Mouse (Mus musculus) midbrain, postnatal 0 days (tissue): ENCODE measurements around the gene Sept11. TPM values are rescaled to one million over a fixed set of nuclear protein-coding genes. Genes with fewer than 3 reads are reported as not detected.
A peak's percentile ranks its signal among the peaks of the same experiment; 100 is the strongest.

Experiments used
- ATAC-seq: fragments of 200-750 bp; cut with Nextera tagmentation; 2 replicates; pipeline ENCODE4 v1.8.0; 2017; ENCODE audit warnings: moderate number of reproducible peaks, mild to moderate bottlenecking, moderate TSS enrichment, moderate library complexity; ENCODE audit not compliant: low FRiP score
- DNase-seq: peaks from one replicate; pipeline ENCODE4 v3.0.0-alpha.2; 2015; ENCODE audit warnings: low spot score
- H3K27ac ChIP-seq: fragments of 300-500 bp; sonication (generic); 2 replicates; pipeline ENCODE4 v1.5.1; 2014; ENCODE audit warnings: low read depth, mild to moderate bottlenecking, low read length, mixed read lengths
- H3K27me3 ChIP-seq: fragments of 300-500 bp; sonication (generic); 2 replicates; pipeline ENCODE4 v1.6.1; 2014; ENCODE audit warnings: low read length, control low read depth, mixed read lengths; ENCODE audit not compliant: insufficient read depth
- H3K36me3 ChIP-seq: fragments of 300-500 bp; sonication (generic); 2 replicates; pipeline ENCODE4 v1.6.1; 2014; ENCODE audit warnings: low read length, control low read depth, mixed read lengths; ENCODE audit not compliant: insufficient read depth
- H3K4me1 ChIP-seq: fragments of 300-500 bp; sonication (generic); 2 replicates; pipeline ENCODE4 v1.6.1; 2014; ENCODE audit warnings: mild to moderate bottlenecking, control low read depth, antibody characterized with exemption, low read length, mixed read lengths; ENCODE audit not compliant: insufficient read depth
- H3K4me2 ChIP-seq: fragments of 300-500 bp; sonication (generic); 2 replicates; pipeline ENCODE4 v1.6.1; 2014; ENCODE audit warnings: low read depth, mild to moderate bottlenecking, low read length, mixed read lengths; ENCODE audit not compliant: poor library complexity, severe bottlenecking
- H3K4me3 ChIP-seq: fragments of 300-500 bp; sonication (generic); 2 replicates; pipeline ENCODE4 v1.5.1; 2014; ENCODE audit warnings: low read depth, mild to moderate bottlenecking, low read length, moderate library complexity
- H3K9ac ChIP-seq: fragments of 300-500 bp; sonication (generic); replicated peaks from 2 replicates; pipeline ENCODE4 v1.6.1; 2014; ENCODE audit warnings: mild to moderate bottlenecking, low read length, moderate library complexity, mixed read lengths; ENCODE audit not compliant: poor library complexity, severe bottlenecking
- H3K9me3 ChIP-seq: fragments of 300-500 bp; sonication (generic); 2 replicates; pipeline ENCODE4 v1.6.1; 2016; ENCODE audit warnings: low read length, control low read depth
- CTCF ChIP-seq: IDR thresholded peaks from 2 replicates; pipeline ENCODE4 v1.5.1; 2016; ENCODE audit warnings: antibody characterized with exemption, mild to moderate bottlenecking
- WGBS: fragments of 180-500 bp; shearing (Covaris S2); extraction: QIAGEN DNeasy Blood & Tissue Kit; methylation state at CpG from one replicate; pipeline ENCODE4 v1.1.7; 2014; 5-methylcytosine and 5-hydroxymethylcytosine counted together
- polyA plus RNA-seq: library from polyadenylated mRNA; unstranded; fragments of >200 nt; fragmentation: Nextera tagmentation; extraction: Ambion mirVana; gene quantifications from 2 replicates; pipeline ENCODE4 v1.2.1, GENCODE M21; 2015
- total RNA-seq: library from RNA; depleted of rRNA; stranded (reverse); fragments of >200 nt; gene quantifications from 2 replicates; pipeline ENCODE4 v1.2.3, GENCODE M21; 2014

Sept11 gene
- total and polyA plus RNA-seq, 2 experiments from 2014 or later, result 95.9 to 96.0 TPM

- TF ChIP-seq CTCF, result no peak
- H3K27me3 ChIP-seq, result no peaks in the 10 kb centered on the region
- H3K9me3 ChIP-seq, result no peaks in the 10 kb centered on the region
- H3K4me3 ChIP-seq, result no peak overlapping the region
- H3K9ac ChIP-seq, result no peak overlapping the region
- DNase-seq, result no peak
- ATAC-seq, result no peak
- H3K4me1 ChIP-seq, result no peaks in the 10 kb centered on the region
- H3K27ac ChIP-seq, result no peak overlapping the region
- H3K4me2 ChIP-seq, result no peak overlapping the region
- H3K36me3 ChIP-seq, result peaks cover 13% of the 10 kb centered on the region
- 85% methylated on average over 6 of the region's 6 CpGs for WGBS
Measured at GRCm38 (mm10) chr5:93178616-93179015, 85.4 kb downstream of the Sept11 start.

- no peaks in the 10 kb centered on the region for H3K9me3 ChIP-seq
- ATAC-seq, result no peak
- no peak overlapping the region for H3K4me3 ChIP-seq
- H3K27me3 ChIP-seq, result no peaks in the 10 kb centered on the region
- peak; percentile 35 for DNase-seq
- peaks cover 14% of the 10 kb centered on the region for H3K36me3 ChIP-seq
- H3K4me1 ChIP-seq, result no peaks in the 10 kb centered on the region
- WGBS, result 61% methylated on average over 2 of the region's 2 CpGs
- H3K9ac ChIP-seq, result no peak overlapping the region
- H3K4me2 ChIP-seq, result no peak overlapping the region
- peak; percentile 68 for TF ChIP-seq CTCF
- H3K27ac ChIP-seq, result no peak overlapping the region
Measured at GRCm38 (mm10) chr5:93180252-93180651, 87.0 kb downstream of the Sept11 start.

- TF ChIP-seq CTCF, result no peak
- no peak overlapping the region for H3K4me3 ChIP-seq
- H3K36me3 ChIP-seq, result peaks cover 16% of the 10 kb centered on the region
- H3K27me3 ChIP-seq, result no peaks in the 10 kb centered on the region
- no peak overlapping the region for H3K4me2 ChIP-seq
- WGBS, result 75% methylated on average over 6 of the region's 6 CpGs
- H3K4me1 ChIP-seq, result no peaks in the 10 kb centered on the region
- no peak overlapping the region for H3K27ac ChIP-seq
- no peak for ATAC-seq
- DNase-seq, result no peak
- no peak overlapping the region for H3K9ac ChIP-seq
- no peaks in the 10 kb centered on the region for H3K9me3 ChIP-seq
Measured at GRCm38 (mm10) chr5:93183311-93183710, 90.1 kb downstream of the Sept11 start.

DNA sequence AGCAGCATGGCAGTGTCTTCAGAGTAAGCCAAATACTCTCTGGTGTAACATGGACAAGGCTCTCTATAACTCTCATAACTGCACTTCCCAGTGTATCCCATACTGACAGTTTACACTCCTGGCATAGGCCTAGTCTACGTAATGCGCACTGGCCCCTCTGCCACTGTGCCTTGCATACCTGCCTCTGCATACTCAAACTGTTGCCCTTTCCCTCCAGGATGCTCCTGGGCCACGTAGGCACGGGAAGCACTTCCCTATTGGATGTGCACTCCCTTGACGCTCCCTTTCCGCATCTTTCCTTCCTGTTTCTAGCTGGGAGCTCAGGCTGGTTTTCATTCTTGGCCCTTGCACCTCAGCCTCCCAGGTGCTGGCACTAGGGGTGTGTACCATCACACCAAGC lies 91.3 kb downstream of the Sept11 start:
- no peaks in the 10 kb centered on the region for H3K27me3 ChIP-seq
- no peak overlapping the region for H3K9ac ChIP-seq
- ATAC-seq, result no peak
- no peak for TF ChIP-seq CTCF
- H3K4me1 ChIP-seq, result no peaks in the 10 kb centered on the region
- H3K27ac ChIP-seq, result no peak overlapping the region
- H3K36me3 ChIP-seq, result peaks cover 17% of the 10 kb centered on the region
- no peak overlapping the region for H3K4me3 ChIP-seq
- no peaks in the 10 kb centered on the region for H3K9me3 ChIP-seq
- DNase-seq, result no peak
- H3K4me2 ChIP-seq, result no peak overlapping the region
- WGBS, result 93% methylated on average over 6 of the region's 6 CpGs

DNA sequence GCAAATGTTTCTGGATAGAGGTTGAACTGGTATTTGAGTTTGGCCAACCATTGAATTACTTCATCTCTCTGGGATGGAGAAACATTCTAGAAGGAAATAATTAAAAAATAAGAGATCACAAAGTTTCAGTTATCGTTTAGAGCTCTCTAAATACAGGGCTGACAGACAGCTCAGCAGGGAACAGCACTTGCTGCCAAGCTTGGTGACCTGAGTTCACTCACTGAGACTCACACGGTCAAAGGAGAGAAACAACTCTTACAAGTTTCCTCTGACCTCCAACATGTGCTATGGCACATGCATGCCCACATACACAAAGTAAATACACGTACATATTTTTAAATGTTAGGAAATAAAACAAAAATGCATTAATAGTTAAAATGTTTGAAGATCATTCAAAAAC lies 96.4 kb downstream of the Sept11 start:
- H3K36me3 ChIP-seq, result peaks cover 13% of the 10 kb centered on the region
- no peak overlapping the region for H3K4me2 ChIP-seq
- H3K27ac ChIP-seq, result no peak overlapping the region
- no peak overlapping the region for H3K9ac ChIP-seq
- no peak for ATAC-seq
- no peaks in the 10 kb centered on the region for H3K27me3 ChIP-seq
- no peaks in the 10 kb centered on the region for H3K9me3 ChIP-seq
- no peak for TF ChIP-seq CTCF
- no peaks in the 10 kb centered on the region for H3K4me1 ChIP-seq
- 59% methylated on average over 3 of the region's 3 CpGs for WGBS
- no peak for DNase-seq
- no peak overlapping the region for H3K4me3 ChIP-seq

DNA sequence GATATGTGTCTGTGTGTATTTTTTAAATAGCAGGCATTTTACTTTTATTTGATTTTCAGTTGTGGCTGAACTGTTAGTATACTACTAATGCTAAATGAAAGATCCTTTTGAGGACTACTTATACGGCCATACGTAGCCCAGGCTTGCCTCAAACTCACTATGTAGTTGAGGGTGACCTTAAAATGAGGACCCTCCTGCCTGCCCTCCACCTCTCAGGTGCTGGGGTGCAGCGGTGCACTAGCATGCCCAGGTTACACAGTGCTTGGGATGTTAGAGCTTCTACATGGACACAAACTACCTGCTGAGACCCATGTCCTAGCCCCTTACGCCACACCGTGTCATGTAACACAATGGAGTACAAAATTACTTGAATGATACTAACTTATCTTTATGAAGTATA lies 97.2 kb downstream of the Sept11 start:
- 96% methylated on average over 5 of the region's 5 CpGs for WGBS
- H3K4me3 ChIP-seq, result no peak overlapping the region
- no peaks in the 10 kb centered on the region for H3K27me3 ChIP-seq
- H3K9me3 ChIP-seq, result no peaks in the 10 kb centered on the region
- TF ChIP-seq CTCF, result no peak
- no peak overlapping the region for H3K27ac ChIP-seq
- H3K4me2 ChIP-seq, result no peak overlapping the region
- ATAC-seq (no peak), DNase-seq (no peak)
- no peaks in the 10 kb centered on the region for H3K4me1 ChIP-seq
- H3K9ac ChIP-seq, result no peak overlapping the region
- peaks cover 12% of the 10 kb centered on the region for H3K36me3 ChIP-seq
